Mouse (Mus musculus) adrenal gland, postnatal 25 days (tissue): ENCODE results near the gene Plekhm2. TPM values are rescaled to one million over a fixed set of nuclear protein-coding genes. Genes with fewer than 3 reads are reported as not detected.

Source experiments
- DNase-seq: peaks from one replicate; pipeline ENCODE4 v3.0.0; 2021; ENCODE audit warnings: mixed read lengths
- total RNA-seq: library from RNA; stranded (reverse); gene quantifications from 2 replicates; pipeline ENCODE4 v1.2.3, GENCODE M21; 2021

Gene Plekhm2
- total RNA-seq, 1 experiment from 2014 or later, result 54.7 TPM

GRCm38 (mm10) chr4:141630021-141630420, 34.7 kb downstream of the Plekhm2 start:
- DNase-seq, result no peak

GRCm38 (mm10) chr4:141628661-141629060, 36.0 kb downstream of the Plekhm2 start:
- DNase-seq, result no peak

GRCm38 (mm10) chr4:141627502-141627901, 37.2 kb downstream of the Plekhm2 start:
- DNase-seq, result no peak

GRCm38 (mm10) chr4:141625774-141626550, 38.7 kb downstream of the Plekhm2 start:
- DNase-seq, result no peak

GRCm38 (mm10) chr4:141624983-141625773, 39.5 kb downstream of the Plekhm2 start:
- DNase-seq, result peak; percentile 46

- no peak for DNase-seq
Measured at GRCm38 (mm10) chr4:141624134-141624533, 40.6 kb downstream of the Plekhm2 start.

GRCm38 (mm10) chr4:141623666-141624065, 41.0 kb downstream of the Plekhm2 start, which contains the start of gene Slc25a34:
Gene Slc25a34 (minus strand): TSS chr4:141623821.
- peak; percentile 75 for DNase-seq

GRCm38 (mm10) chr4:141623037-141623436, 41.7 kb downstream of the Plekhm2 start:
- DNase-seq, result no peak

- DNase-seq, result no peak
Measured at GRCm38 (mm10) chr4:141622580-141622979, 42.1 kb downstream of the Plekhm2 start.

GRCm38 (mm10) chr4:141622091-141622490, 42.6 kb downstream of the Plekhm2 start:
- no peak for DNase-seq

GRCm38 (mm10) chr4:141621297-141621696, 43.4 kb downstream of the Plekhm2 start:
- no peak for DNase-seq

- DNase-seq, result no peak
Measured at GRCm38 (mm10) chr4:141619299-141619883, 45.3 kb downstream of the Plekhm2 start.

- DNase-seq, result peak; percentile 69
Measured at GRCm38 (mm10) chr4:141618565-141619243, 46.0 kb downstream of the Plekhm2 start, which contains the start of gene Tmem82. Gene Tmem82 (minus strand): TSS chr4:141618633.

- no peak for DNase-seq
Measured at GRCm38 (mm10) chr4:141617863-141618564, 46.7 kb downstream of the Plekhm2 start.

- peak; percentile 76 for DNase-seq
Measured at GRCm38 (mm10) chr4:141617299-141617698, 47.4 kb downstream of the Plekhm2 start.

- no peak for DNase-seq
Measured at GRCm38 (mm10) chr4:141616811-141617210, 47.9 kb downstream of the Plekhm2 start.

GRCm38 (mm10) chr4:141614946-141615345, 49.8 kb downstream of the Plekhm2 start:
- DNase-seq, result no peak

- DNase-seq, result no peak
Measured at GRCm38 (mm10) chr4:141609538-141609937, 55.2 kb downstream of the Plekhm2 start.

- DNase-seq, result no peak
Measured at GRCm38 (mm10) chr4:141605861-141606260, 58.8 kb downstream of the Plekhm2 start, which contains the start of gene Fblim1. Gene Fblim1 (minus strand): TSS chr4:141606096.

- DNase-seq, result no peak
Measured at GRCm38 (mm10) chr4:141605421-141605820, 59.3 kb downstream of the Plekhm2 start.

- DNase-seq, result no peak
Measured at GRCm38 (mm10) chr4:141604493-141604892, 60.2 kb downstream of the Plekhm2 start.
